Mouse (Mus musculus) midbrain, embryonic 13.5 days (tissue): ENCODE measurements around the gene Cd47. TPM values are rescaled to one million over a fixed set of nuclear protein-coding genes. Genes with fewer than 3 reads are reported as not detected.
A peak's percentile ranks its signal among the peaks of the same experiment; 100 is the strongest.

Experiments
- ATAC-seq: fragments of 200-750 bp; cut with Nextera tagmentation; 2 replicates; pipeline ENCODE4 v1.8.0; 2017; ENCODE audit warnings: mild to moderate bottlenecking, moderate TSS enrichment, moderate library complexity
- H3K27ac ChIP-seq: fragments of 300-500 bp; sonication (generic); 2 replicates; pipeline ENCODE4 v1.5.1; 2015; ENCODE audit warnings: inconsistent platforms, mild to moderate bottlenecking, moderate library complexity
- H3K27me3 ChIP-seq: fragments of 300-500 bp; sonication (generic); 2 replicates; pipeline ENCODE4 v1.6.1; 2015; ENCODE audit warnings: mild to moderate bottlenecking, inconsistent platforms
- H3K36me3 ChIP-seq: fragments of 300-500 bp; sonication (generic); 2 replicates; pipeline ENCODE4 v1.6.1; 2015; ENCODE audit warnings: mild to moderate bottlenecking, inconsistent platforms
- H3K4me1 ChIP-seq: fragments of 300-500 bp; sonication (generic); replicated peaks from 2 replicates; pipeline ENCODE4 v1.6.1; 2015; ENCODE audit warnings: inconsistent platforms
- H3K4me2 ChIP-seq: fragments of 300-500 bp; sonication (generic); replicated peaks from 2 replicates; pipeline ENCODE4 v1.6.1; 2015; ENCODE audit warnings: moderate library complexity, mild to moderate bottlenecking, inconsistent platforms
- H3K4me3 ChIP-seq: fragments of 300-500 bp; sonication (generic); replicated peaks from 2 replicates; pipeline ENCODE4 v1.5.1; 2015; ENCODE audit warnings: mild to moderate bottlenecking, inconsistent platforms
- H3K9ac ChIP-seq: fragments of 300-500 bp; sonication (generic); replicated peaks from 2 replicates; pipeline ENCODE4 v1.6.1; 2015; ENCODE audit warnings: mild to moderate bottlenecking, inconsistent platforms
- H3K9me3 ChIP-seq: fragments of 300-500 bp; sonication (generic); 2 replicates; pipeline ENCODE4 v1.6.1; 2016; ENCODE audit warnings: mild to moderate bottlenecking, inconsistent platforms
- WGBS: fragments of 180-500 bp; shearing (Covaris S2); methylation state at CpG from one replicate; pipeline ENCODE4 v1.1.7; 2015; 5-methylcytosine and 5-hydroxymethylcytosine counted together
- polyA plus RNA-seq: library from polyadenylated mRNA; unstranded; fragments of >200 nt; fragmentation: Nextera tagmentation; extraction: Ambion mirVana; gene quantifications from 2 replicates; pipeline ENCODE4 v1.2.1, GENCODE M21; 2015

Cd47 gene
- polyA plus RNA-seq, 1 experiment from 2014 or later: 94.8 TPM

GRCm38 (mm10) chr16:49906066-49906465 is 105.7 kb downstream of the Cd47 start:
- no peak for ATAC-seq
- no peak overlapping the region for H3K27ac ChIP-seq
- H3K9me3 ChIP-seq: no peaks in the 10 kb centered on the region

DNA sequence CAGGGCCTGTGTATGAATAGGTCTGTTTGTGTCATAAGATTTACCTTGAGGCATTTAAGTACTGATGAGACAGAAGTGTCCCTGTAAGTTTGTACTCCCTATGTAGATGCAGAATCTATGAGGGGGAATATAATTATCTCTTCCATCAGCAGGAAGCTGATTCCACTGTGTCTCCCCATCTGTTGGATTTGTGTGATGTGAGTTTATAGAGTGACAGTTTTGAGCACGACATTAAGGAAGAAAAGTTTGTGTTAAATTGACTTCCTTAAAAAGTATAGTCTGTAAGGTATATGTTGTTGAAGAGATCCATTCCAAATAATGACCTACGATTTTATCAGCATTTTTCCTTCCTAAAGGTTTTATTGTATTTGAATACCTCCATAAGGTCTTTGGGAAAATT is 106.6 kb downstream of the Cd47 start:
- Histone ChIP-seq H3K4me1 (peaks cover 6% of the 10 kb centered on the region; the same call in 1 of the 2 replicates), H3K9me3 (no peaks in the 10 kb centered on the region), H3K9ac (no peak overlapping the region), H3K4me3 (no peak overlapping the region), H3K4me2 (no peak overlapping the region), H3K27me3 (no peaks in the 10 kb centered on the region), H3K36me3 (peaks cover 2% of the 10 kb centered on the region; the same call in 1 of the 2 replicates), H3K27ac (no peak overlapping the region)
- WGBS: 86% methylated on average over 2 of the region's 2 CpGs
- no peak for ATAC-seq

More at GRCm38 (mm10) chr16:49906066-49906465, 105.7 kb downstream of the Cd47 start:
- Histone ChIP-seq H3K27me3 (no peaks in the 10 kb centered on the region), H3K4me2 (no peak overlapping the region), H3K4me1 (peaks cover 6% of the 10 kb centered on the region; the same call in 1 of the 2 replicates), H3K36me3 (0 out of 2 replicates have a peak, but pooled peaks cover 2% of the 10 kb centered on the region), H3K9ac (no peak overlapping the region), H3K4me3 (no peak overlapping the region)
- 30% methylated on average over 5 of the region's 5 CpGs for WGBS

DNA sequence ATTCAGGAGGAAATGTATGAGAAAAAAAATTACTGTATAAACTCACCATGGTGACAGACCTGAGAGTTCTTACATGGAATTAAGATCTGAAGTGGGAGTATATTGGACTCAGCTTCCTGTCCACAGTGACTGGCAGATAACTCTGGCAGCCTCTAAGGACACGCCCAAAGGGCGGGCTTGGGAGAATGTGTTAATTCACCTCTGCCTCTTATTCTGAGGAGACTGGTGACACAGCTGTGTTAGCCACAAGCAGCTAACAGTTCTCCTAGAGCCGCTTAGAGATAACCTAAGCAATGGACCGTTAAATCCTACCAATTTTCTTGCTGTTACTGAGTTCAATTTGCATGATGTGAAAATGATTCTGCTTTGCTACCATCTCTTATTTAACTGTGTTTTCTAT is 107.0 kb downstream of the Cd47 start:
- 29% methylated on average over 4 of the region's 4 CpGs for WGBS
- Histone ChIP-seq H3K36me3 (peaks cover 2% of the 10 kb centered on the region; the same call in 1 of the 2 replicates), H3K27me3 (no peaks in the 10 kb centered on the region), H3K4me2 (no peak overlapping the region), H3K9me3 (no peaks in the 10 kb centered on the region), H3K9ac (no peak overlapping the region), H3K4me3 (no peak overlapping the region), H3K4me1 (peaks cover 6% of the 10 kb centered on the region; the same call in 1 of the 2 replicates), H3K27ac (no peak overlapping the region)
- ATAC-seq: peak; percentile 82

- no peak overlapping the region for H3K4me3 ChIP-seq
- H3K4me2 ChIP-seq: no peak overlapping the region
- H3K27ac ChIP-seq: no peak overlapping the region
- no peak for ATAC-seq
- WGBS: 75% methylated on average over 8 of the region's 8 CpGs
- H3K4me1 ChIP-seq: peaks cover 6% of the 10 kb centered on the region; the same call in 1 of the 2 replicates
- no peak overlapping the region for H3K9ac ChIP-seq
- H3K36me3 ChIP-seq: peaks cover 2% of the 10 kb centered on the region; the same call in 1 of the 2 replicates
- H3K27me3 ChIP-seq: no peaks in the 10 kb centered on the region
- H3K9me3 ChIP-seq: no peaks in the 10 kb centered on the region
These were observed 109.2 kb downstream of the Cd47 start for GRCm38 (mm10) chr16:49909536-49909935.

- H3K4me1 ChIP-seq: no peaks in the 10 kb centered on the region
- peaks cover 2% of the 10 kb centered on the region; the same call in 1 of the 2 replicates for H3K36me3 ChIP-seq
- no peak overlapping the region for H3K4me2 ChIP-seq
- no peak overlapping the region for H3K9ac ChIP-seq
- H3K27ac ChIP-seq: no peak overlapping the region
- no peak for ATAC-seq
- H3K9me3 ChIP-seq: no peaks in the 10 kb centered on the region
- WGBS: 94% methylated on average over 2 of the region's 2 CpGs
- no peak overlapping the region for H3K4me3 ChIP-seq
- no peaks in the 10 kb centered on the region for H3K27me3 ChIP-seq
These were observed 113.8 kb downstream of the Cd47 start for GRCm38 (mm10) chr16:49914094-49914493.

- Histone ChIP-seq H3K9ac (no peak overlapping the region), H3K36me3 (peaks cover 2% of the 10 kb centered on the region; the same call in 1 of the 2 replicates), H3K4me3 (no peak overlapping the region), H3K9me3 (no peaks in the 10 kb centered on the region), H3K27ac (no peak overlapping the region), H3K4me2 (no peak overlapping the region), H3K4me1 (no peaks in the 10 kb centered on the region), H3K27me3 (no peaks in the 10 kb centered on the region)
- ATAC-seq: 0 out of 2 replicates have a peak, but pooled peaks have one; percentile 40
- WGBS: 86% methylated on average over 11 of the region's 11 CpGs
These were observed 115.5 kb downstream of the Cd47 start for GRCm38 (mm10) chr16:49915532-49916476.

DNA sequence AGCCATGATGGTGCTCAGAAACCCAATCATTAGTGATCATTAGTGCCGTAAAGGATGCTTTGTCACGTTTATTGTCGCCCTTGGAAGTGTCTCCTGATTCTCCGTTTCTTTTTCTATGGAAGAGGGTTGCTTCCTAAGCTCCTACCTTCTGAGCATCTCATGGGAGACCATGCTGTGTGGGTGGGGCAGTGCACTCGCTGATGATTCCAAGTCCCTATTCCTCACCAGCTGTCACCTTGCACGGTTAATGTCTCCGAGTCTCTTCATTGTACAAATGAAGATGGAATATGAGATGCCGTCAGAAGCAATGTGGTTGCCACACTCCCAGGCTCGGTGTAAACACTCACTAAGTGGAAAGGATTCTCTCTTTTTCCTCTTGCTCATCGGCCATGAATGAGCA is 119.9 kb downstream of the Cd47 start:
- 92% methylated on average over 10 of the region's 10 CpGs for WGBS
- Histone ChIP-seq H3K9me3 (no peaks in the 10 kb centered on the region), H3K4me2 (no peak overlapping the region), H3K9ac (no peak overlapping the region), H3K36me3 (no peaks in the 10 kb centered on the region), H3K27ac (no peak overlapping the region), H3K27me3 (no peaks in the 10 kb centered on the region), H3K4me3 (no peak overlapping the region), H3K4me1 (0 out of 2 replicates have a peak, but pooled peaks cover 3% of the 10 kb centered on the region)
- ATAC-seq: no peak

GRCm38 (mm10) chr16:49921677-49922076 is 121.3 kb downstream of the Cd47 start:
- H3K4me2 ChIP-seq: no peak overlapping the region
- H3K27me3 ChIP-seq: no peaks in the 10 kb centered on the region
- no peak overlapping the region for H3K4me3 ChIP-seq
- H3K36me3 ChIP-seq: no peaks in the 10 kb centered on the region
- no peak for ATAC-seq
- WGBS: 90% methylated on average over 6 of the region's 6 CpGs
- H3K9me3 ChIP-seq: no peaks in the 10 kb centered on the region
- H3K4me1 ChIP-seq: 0 out of 2 replicates have a peak, but pooled peaks cover 3% of the 10 kb centered on the region
- no peak overlapping the region for H3K9ac ChIP-seq
- no peak overlapping the region for H3K27ac ChIP-seq

DNA sequence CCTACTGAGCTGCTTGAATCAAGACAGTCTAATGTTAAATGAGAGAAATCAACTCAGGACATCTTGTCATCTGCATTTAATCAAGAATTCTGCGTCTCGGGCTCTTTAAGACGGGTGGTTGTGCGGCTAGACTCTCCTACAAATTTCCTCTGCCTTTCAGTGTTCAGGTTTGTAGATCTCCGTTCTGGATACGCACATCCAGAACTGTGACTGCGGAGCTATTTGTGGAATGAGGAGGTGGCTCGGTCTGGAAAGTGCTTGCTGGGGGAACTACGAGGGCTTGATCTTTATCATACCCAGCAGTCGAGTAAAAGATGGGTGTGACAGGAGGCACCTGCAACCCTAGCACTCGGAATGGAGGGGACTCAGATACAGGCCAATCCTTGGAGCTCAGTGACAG is 121.8 kb downstream of the Cd47 start:
- Histone ChIP-seq H3K4me1 (0 out of 2 replicates have a peak, but pooled peaks cover 3% of the 10 kb centered on the region), H3K9ac (no peak overlapping the region), H3K4me2 (no peak overlapping the region), H3K36me3 (no peaks in the 10 kb centered on the region), H3K27me3 (no peaks in the 10 kb centered on the region), H3K4me3 (no peak overlapping the region), H3K9me3 (no peaks in the 10 kb centered on the region), H3K27ac (no peak overlapping the region)
- no peak for ATAC-seq
- WGBS: 93% methylated on average over 11 of the region's 11 CpGs

DNA sequence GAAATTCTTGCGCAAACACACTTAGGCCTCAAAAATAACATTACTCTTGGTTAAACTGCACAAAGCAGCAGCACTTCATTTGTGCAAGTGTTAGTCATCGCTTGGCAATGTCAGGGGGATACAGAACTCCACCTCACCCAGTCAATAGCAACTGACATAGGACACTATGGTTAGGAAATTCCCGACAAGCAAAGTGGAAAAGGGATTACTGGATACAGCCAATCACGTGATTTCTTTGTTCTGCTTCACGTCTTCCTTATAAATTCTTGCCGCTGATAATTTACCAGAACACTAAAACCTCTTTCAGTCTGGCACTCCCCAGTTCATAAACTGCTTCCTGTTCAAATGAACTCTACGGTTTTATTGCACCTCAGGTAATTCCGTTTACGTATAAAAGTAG is 123.4 kb downstream of the Cd47 start:
- Histone ChIP-seq H3K4me2 (no peak overlapping the region), H3K9me3 (no peaks in the 10 kb centered on the region), H3K4me3 (no peak overlapping the region), H3K4me1 (0 out of 2 replicates have a peak, but pooled peaks cover 3% of the 10 kb centered on the region), H3K9ac (no peak overlapping the region), H3K36me3 (no peaks in the 10 kb centered on the region), H3K27me3 (no peaks in the 10 kb centered on the region), H3K27ac (no peak overlapping the region)
- WGBS: 67% methylated on average over 9 of the region's 9 CpGs
- ATAC-seq: no peak

DNA sequence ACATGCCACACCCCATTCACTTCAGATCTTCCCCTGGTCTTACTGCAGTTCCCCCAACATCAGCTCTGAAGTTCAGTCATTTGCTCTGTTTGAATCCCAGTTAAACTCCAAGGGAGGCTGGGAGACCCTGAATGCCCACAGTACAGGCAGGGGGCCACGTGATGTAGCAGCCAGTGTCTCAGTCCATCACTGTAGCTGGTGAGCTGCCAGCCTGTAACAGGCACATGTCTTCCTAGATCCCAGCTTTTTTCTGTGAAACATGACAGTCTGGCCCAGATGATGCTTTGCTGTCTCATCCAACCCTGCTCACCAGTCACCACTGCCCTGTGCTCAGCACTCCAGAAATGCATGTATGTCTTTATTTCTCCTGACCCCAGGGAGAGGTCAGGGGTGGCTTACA is 124.6 kb downstream of the Cd47 start:
- 69% methylated on average over 1 of the region's 1 CpGs for WGBS
- Histone ChIP-seq H3K9ac (no peak overlapping the region), H3K27me3 (no peaks in the 10 kb centered on the region), H3K4me3 (no peak overlapping the region), H3K9me3 (no peaks in the 10 kb centered on the region), H3K4me1 (0 out of 2 replicates have a peak, but pooled peaks cover 3% of the 10 kb centered on the region), H3K4me2 (no peak overlapping the region), H3K27ac (no peak overlapping the region), H3K36me3 (no peaks in the 10 kb centered on the region)
- ATAC-seq: no peak

DNA sequence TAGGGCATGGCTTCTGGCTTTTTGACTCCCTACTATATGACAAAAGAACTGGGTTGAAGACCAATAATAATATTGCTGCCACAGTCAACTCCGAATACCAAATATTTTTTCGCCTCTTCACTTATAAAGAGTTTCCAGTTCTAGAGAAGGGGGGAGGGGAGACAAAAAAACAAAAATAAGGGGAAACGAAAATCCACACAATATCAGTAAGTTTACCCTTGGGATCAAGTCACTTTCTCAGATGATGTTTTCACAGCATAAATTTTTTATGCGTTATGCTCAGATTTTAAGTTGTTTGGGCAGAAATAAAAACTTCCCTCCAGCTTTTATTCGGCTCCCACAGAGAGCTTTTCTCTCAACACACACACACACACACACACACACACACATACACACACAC is 132.9 kb downstream of the Cd47 start:
- Histone ChIP-seq H3K9ac (no peak overlapping the region), H3K9me3 (no peaks in the 10 kb centered on the region), H3K27me3 (no peaks in the 10 kb centered on the region), H3K36me3 (no peaks in the 10 kb centered on the region), H3K4me2 (no peak overlapping the region), H3K4me1 (peaks cover 15% of the 10 kb centered on the region), H3K27ac (no peak overlapping the region), H3K4me3 (no peak overlapping the region)
- ATAC-seq: no peak
- 84% methylated on average over 5 of the region's 5 CpGs for WGBS
